Mouse (Mus musculus) liver, adult 2 months (tissue): ENCODE results near the gene Gm867. TPM values are rescaled to one million over a fixed set of nuclear protein-coding genes. Genes with fewer than 3 reads are reported as not detected.

Experiments
- DNase-seq: peaks from one replicate; pipeline ENCODE4 v3.0.0-alpha.2; 2011; ENCODE audit warnings: low read depth, low spot score; ENCODE audit errors: extremely low read depth
- H3K27ac ChIP-seq: fragments of 200-500 bp; replicated peaks from 2 replicates; pipeline ENCODE4 v1.5.1; 2012; ENCODE audit warnings: low read depth, mild to moderate bottlenecking, control low read depth, inconsistent platforms, low read length; ENCODE audit not compliant: insufficient read depth
- H3K27me3 ChIP-seq: fragments of 200-500 bp; 2 replicates; pipeline ENCODE4 v1.6.1; 2012; ENCODE audit warnings: mild to moderate bottlenecking, moderate library complexity, low read length, inconsistent platforms; ENCODE audit not compliant: control insufficient read depth, insufficient read depth
- H3K36me3 ChIP-seq: fragments of 200-500 bp; 2 replicates; pipeline ENCODE4 v1.6.1; 2012; ENCODE audit warnings: low read length, inconsistent platforms; ENCODE audit not compliant: control insufficient read depth, insufficient read depth
- H3K4me1 ChIP-seq: fragments of 200-500 bp; 2 replicates; pipeline ENCODE4 v1.6.1; 2011; ENCODE audit warnings: low read length; ENCODE audit not compliant: control insufficient read depth, insufficient read depth
- H3K4me3 ChIP-seq: fragments of 200-500 bp; 2 replicates; pipeline ENCODE4 v1.5.1; 2011; ENCODE audit warnings: low read depth, mild to moderate bottlenecking, control low read depth, low read length, moderate library complexity; ENCODE audit not compliant: insufficient read depth
- H3K79me2 ChIP-seq: fragments of 200-500 bp; 2 replicates; pipeline ENCODE4 v1.6.1; 2012; ENCODE audit warnings: inconsistent platforms, mild to moderate bottlenecking, low read length, moderate library complexity; ENCODE audit not compliant: control insufficient read depth, insufficient read depth
- H3K9ac ChIP-seq: fragments of 200-500 bp; 2 replicates; pipeline ENCODE4 v1.6.1; 2012; ENCODE audit warnings: low read depth, mild to moderate bottlenecking, control low read depth, inconsistent platforms, low read length
- CTCF ChIP-seq: fragments of 200-500 bp; IDR thresholded peaks from 2 replicates; pipeline ENCODE4 v1.5.1; 2011; ENCODE audit warnings: low read depth, low read length, control low read depth
- POLR2A ChIP-seq: fragments of 200-500 bp; IDR thresholded peaks from 2 replicates; pipeline ENCODE4 v1.6.1; 2011; ENCODE audit warnings: low read length, control low read depth; ENCODE audit not compliant: insufficient read depth; ENCODE audit errors: extremely low read depth
- WGBS: fragments of 180-500 bp; shearing (Covaris S2); methylation state at CpG from one replicate; pipeline ENCODE4 v1.1.7; 2018; 5-methylcytosine and 5-hydroxymethylcytosine counted together
- polyA plus RNA-seq: library from polyadenylated mRNA; depleted of rRNA; stranded (reverse); fragments of >200 nt; gene quantifications from 2 replicates; pipeline ENCODE4 v1.2.3, GENCODE M21; 2012
- total RNA-seq: library from RNA; depleted of rRNA; stranded (reverse); fragments of >200 nt; gene quantifications from 2 replicates; pipeline ENCODE4 v1.2.3, GENCODE M21; 2014

Gene Gm867
- total and polyA plus RNA-seq, 2 experiments, result 0.09 to 0.11 TPM

GRCm38 (mm10) chr10:75954381-75954811, 13.9 kb upstream of the Gm867 start, which contains the start of gene Gm5134:
Gm5134 (plus strand) TSS chr10:75954514.
- Histone ChIP-seq H3K9ac (no peak within 1 kb of the TSS), H3K27ac (no peak within 1 kb of the TSS), H3K79me2 (no peaks in the 10 kb centered on the region), H3K4me3 (no peak within 1 kb of the TSS), H3K36me3 (no peaks in the 10 kb centered on the region), H3K4me1 (no peaks in the 10 kb centered on the region; the same call in 1 of the 2 replicates), H3K27me3 (no peaks in the 10 kb centered on the region)
- TF ChIP-seq POLR2A (no peak), CTCF (no peak)
- WGBS, result 45% methylated on average over 20 of the region's 20 CpGs
- DNase-seq, result no peak

- Histone ChIP-seq H3K27me3 (no peaks in the 10 kb centered on the region), H3K36me3 (no peaks in the 10 kb centered on the region), H3K4me3 (no peak overlapping the region), H3K79me2 (no peaks in the 10 kb centered on the region), H3K9ac (peak overlapping the region; percentile 4), H3K27ac (no peak overlapping the region), H3K4me1 (no peaks in the 10 kb centered on the region; the same call in 1 of the 2 replicates)
- no peak for TF ChIP-seq POLR2A
- TF ChIP-seq CTCF, result peak; percentile 37
- 3% methylated on average over 13 of the region's 13 CpGs for WGBS
- peak; percentile 57 for DNase-seq
Observed at GRCm38 (mm10) chr10:75951424-75952050, 11.1 kb upstream of the Gm867 start.

DNA sequence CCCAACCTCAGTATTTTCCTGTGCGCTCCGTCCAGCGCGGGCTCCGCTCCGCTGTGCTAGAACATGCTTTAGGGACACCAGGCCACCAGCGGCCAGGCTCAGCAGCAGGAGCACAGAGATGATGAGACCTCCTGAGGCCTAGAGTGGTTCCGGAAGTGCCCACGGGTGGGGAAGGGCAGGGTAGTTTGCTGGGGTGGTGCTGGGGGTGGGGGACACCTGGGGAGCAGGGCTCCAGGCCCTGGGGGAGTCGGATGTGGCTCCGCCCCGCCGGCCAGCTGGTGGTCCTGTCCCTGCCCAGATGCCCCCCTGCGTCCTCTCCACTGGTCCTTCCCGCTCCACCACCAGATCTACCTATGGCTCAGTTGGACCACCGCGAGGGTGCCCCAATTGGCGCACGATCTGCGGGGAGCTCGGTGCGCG, 10.3 kb upstream of the Gm867 start:
- Histone ChIP-seq H3K9ac (peak overlapping the region; percentile 22), H3K79me2 (no peaks in the 10 kb centered on the region), H3K4me1 (no peaks in the 10 kb centered on the region; the same call in 1 of the 2 replicates), H3K36me3 (no peaks in the 10 kb centered on the region), H3K27me3 (no peaks in the 10 kb centered on the region), H3K4me3 (peak overlapping the region; percentile 19; the same call in 1 of the 2 replicates), H3K27ac (no peak overlapping the region)
- WGBS, result 19% methylated on average over 23 of the region's 23 CpGs
- TF ChIP-seq POLR2A (no peak), CTCF (no peak)
- no peak for DNase-seq

- H3K27me3 ChIP-seq, result no peaks in the 10 kb centered on the region
- no peak overlapping the region for H3K9ac ChIP-seq
- WGBS, result 88% methylated on average over 22 of the region's 22 CpGs
- no peak overlapping the region for H3K27ac ChIP-seq
- H3K4me1 ChIP-seq, result peaks cover 2% of the 10 kb centered on the region; the same call in 1 of the 2 replicates
- no peaks in the 10 kb centered on the region for H3K36me3 ChIP-seq
- H3K4me3 ChIP-seq, result no peak overlapping the region
- no peak for TF ChIP-seq CTCF
- no peak for TF ChIP-seq POLR2A
- DNase-seq, result no peak
- no peaks in the 10 kb centered on the region for H3K79me2 ChIP-seq
Observed at GRCm38 (mm10) chr10:75949053-75950045, 8.9 kb upstream of the Gm867 start.

DNA sequence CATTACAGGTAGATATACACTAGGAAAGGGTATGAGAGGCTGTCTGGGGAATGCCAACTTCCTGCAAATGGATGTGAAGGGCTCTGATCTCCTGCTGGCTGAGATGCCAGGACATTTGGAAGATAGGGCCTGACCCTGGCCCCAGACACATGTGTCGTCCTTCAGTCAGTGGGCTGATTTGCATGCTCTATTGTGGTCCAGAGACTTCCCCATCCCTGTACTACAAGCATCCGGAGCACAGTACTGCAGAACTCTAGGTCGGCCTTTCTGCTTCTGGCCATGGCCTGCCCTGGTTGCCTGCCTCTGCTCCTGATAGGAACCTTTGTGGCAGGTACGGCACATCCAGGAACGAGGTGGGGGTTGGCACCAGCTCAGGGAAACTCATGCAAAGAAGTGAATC, 7.6 kb upstream of the Gm867 start:
- WGBS, result 83% methylated on average over 5 of the region's 5 CpGs
- no peaks in the 10 kb centered on the region for H3K27me3 ChIP-seq
- H3K4me1 ChIP-seq, result peaks cover 8% of the 10 kb centered on the region
- H3K27ac ChIP-seq, result no peak overlapping the region
- TF ChIP-seq POLR2A, result no peak
- TF ChIP-seq CTCF, result no peak
- H3K79me2 ChIP-seq, result no peaks in the 10 kb centered on the region
- no peak for DNase-seq
- H3K4me3 ChIP-seq, result no peak overlapping the region
- H3K36me3 ChIP-seq, result no peaks in the 10 kb centered on the region
- H3K9ac ChIP-seq, result no peak overlapping the region
